Mouse (Mus musculus) skeletal muscle tissue, adult 2 months (tissue): ENCODE results near the gene Cbfa2t2.
A peak's percentile ranks its signal among the peaks of the same experiment; 100 is the strongest.

Experiments used
- DNase-seq: peaks from one replicate; pipeline ENCODE4 v3.0.0-alpha.2; 2012; ENCODE audit warnings: low read depth, low spot score

Gene Cbfa2t2

DNA sequence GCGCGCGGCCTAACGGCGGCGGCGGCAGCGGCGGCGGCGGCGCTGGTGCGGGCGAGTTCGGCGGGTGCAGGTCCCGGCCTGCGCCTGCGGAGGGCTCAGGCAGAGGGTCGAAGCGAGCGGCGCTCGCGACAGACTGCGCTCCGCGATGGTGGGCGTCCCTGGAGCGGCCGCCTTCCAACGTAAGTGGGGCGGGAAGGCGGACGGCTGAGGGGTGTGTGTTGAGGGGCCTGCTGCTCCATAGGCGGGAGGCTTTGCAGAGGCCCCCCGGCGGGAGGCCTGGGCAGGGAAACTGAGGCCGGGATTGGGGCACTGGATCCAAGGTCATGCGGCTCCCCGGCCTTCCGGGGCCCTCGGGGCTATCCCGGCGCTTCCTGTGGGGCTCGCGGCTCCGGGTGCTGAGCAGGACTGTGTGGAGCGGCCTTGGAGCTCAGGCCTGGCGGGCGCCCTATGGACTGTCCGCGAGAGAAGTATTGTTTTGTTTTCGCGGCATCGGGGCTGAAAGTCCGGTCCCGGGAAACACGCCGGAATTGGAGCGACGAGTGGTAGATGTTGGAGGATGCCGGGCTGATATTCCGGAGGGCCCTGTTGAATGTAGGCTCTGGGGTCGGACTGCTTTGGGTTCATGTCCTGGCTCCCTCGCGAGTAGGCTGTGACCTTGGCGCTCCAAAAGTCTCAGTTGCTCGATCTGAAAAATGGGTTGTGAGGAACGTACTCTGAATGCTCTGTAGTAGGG, at the start of gene Cbfa2t2:
TSS of gene Cbfa2t2 (plus strand) at position 24 of the 733 bp plus-strand sequence.
- DNase-seq, result no peak

DNA sequence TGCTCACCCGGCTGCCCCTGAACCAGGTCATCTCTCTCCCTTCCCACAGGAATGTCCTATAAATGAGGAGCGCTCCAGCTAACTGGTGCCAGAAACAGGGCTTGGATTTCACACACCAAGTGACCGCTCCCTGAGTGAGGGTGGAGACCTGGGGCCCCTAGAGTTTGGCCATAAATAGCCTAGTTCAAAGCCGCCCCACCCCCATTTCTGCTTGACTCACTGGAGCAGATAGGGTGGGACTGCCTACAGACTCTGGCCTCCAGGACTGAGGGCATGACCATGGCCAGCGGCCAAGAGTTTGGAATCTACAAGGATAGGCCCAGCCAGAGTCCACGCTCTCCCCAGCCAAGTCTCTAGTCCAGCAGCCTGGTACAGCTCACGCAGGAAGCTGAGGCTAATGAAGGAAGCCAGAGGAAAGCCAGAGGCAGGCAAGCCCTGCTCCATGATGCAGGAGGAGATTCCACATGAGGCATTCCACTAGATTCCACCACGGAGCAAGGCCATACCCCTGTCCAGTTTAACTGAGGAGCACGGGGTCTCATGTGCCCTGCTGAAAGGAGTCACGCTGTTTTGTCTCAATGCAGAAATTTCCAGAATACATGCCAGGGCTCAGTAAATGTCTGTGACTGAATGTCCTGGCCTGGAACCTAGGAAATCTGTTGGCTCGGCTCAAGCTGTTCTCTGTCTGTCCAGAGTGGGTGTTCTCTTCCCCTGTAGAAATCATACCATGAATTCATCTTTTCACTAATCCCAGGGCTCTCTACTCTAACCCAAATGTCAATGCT, 45.9 kb upstream of the Cbfa2t2 start:
- peak; percentile 98 for DNase-seq

DNA sequence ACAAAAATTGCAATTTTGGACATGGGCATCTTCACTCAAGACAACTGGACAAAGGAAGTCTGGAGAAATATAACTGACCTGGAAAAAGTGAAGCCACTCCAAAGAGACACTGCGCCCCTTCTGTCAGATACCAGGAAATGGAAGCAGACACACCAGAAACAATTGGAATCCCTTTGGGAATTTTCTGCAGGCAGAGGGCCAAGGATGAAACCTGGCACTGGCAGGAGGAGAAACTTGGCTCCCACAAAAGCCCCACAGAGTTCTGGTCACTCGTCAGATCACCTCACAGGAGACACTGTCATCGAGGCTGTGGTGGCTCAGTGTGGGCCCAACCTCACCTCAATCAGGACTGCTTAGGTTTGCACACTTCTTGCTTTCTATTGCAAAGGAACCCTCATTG, 41.7 kb upstream of the Cbfa2t2 start:
- DNase-seq, result no peak

DNA sequence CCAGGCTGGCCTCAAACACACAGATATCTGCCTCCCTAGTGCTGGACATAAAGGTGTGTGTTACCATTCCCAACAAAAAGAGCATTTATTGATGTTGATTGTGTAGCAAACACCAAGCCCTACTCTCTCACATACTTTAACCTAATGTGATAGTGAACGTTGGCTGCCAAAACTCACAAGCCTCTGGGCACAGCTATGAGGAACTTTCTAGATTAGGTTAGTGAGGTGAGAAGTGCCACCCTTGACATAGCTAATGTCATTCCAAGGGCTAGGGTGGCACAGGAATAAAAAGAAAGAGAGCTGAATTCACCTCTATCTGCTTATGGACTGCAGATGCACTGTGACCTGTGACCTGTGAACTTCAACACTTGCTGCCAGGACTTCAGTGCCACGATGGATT, 39.8 kb upstream of the Cbfa2t2 start:
- DNase-seq, result no peak

DNA sequence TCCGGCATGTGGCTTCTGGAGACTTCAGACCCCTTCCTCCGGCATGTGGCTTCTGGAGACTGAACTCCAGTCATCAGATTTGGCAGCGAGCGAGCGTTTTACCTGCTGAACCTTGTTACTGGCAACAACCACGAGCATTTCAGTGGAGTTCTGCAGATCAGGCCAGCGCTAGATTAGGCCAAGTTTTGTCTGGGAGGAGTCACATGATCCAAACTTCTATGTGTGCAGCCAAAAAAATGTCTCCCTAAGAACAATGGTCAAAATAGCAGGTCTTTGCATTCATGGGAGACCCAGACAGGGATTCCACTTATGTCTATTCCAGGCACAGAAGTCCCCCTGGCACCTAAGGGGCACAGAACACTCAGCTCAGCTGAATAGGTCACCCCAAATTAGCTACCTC, 38.0 kb upstream of the Cbfa2t2 start:
- no peak for DNase-seq

DNA sequence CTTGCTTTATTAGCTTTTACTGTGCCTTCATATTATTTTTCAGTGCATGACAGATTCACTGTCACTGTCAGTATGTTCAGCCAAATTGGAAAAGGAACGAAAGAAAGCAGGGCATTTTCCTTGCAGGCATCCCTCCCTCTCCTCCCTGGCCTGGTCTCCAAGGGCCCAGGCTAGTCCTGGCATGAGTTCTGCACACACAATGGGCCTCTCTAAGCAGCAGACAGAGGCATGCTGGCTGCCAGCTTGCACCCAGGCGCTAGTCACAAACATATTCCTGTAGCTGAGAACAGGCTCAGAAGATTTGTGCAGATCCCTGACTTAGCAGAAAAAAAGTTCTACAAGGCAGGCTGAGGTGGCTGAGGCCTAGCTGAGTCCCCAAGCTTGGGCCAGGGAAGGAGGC, 37.0 kb upstream of the Cbfa2t2 start:
- no peak for DNase-seq

DNA sequence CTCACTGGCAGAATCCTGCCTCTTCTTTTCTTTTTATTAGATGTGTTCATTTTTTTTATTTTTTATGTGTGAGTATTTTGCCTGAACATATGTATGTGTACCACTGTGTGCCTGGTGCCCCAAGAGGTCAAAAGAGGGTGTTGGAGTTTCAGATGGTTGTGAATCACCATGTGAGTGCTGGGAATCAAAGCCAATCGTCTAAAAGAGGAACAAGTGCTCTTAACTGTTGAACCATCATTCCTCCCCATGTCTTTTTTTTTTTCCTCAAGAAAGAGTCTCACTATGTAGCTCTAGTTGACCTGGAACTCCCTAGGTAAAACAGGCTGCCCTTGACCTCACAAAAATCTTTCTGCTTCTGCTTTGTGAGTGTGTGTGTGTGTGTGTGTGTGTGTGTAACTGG, 34.3 kb upstream of the Cbfa2t2 start:
- DNase-seq, result no peak

DNA sequence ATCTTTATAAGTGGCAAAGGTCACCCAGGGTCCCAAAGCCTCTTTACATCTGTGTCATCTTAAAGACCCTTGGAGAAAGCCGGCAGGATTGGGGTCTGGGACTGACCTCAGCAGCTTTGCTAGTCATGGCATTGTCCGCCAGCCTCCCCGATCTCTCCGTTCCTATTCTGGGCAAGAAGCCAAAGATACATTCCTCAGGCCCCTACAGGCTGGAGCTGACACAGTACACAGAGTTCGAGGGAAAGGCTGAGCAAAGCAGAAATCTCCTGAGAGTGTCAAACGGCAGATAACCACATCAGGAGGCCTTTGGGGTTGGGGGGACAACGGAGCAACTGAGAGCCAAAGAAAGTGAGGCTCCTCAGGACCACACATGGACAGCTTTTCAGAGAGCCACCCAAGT, 33.5 kb upstream of the Cbfa2t2 start:
- DNase-seq, result peak; percentile 82

DNA sequence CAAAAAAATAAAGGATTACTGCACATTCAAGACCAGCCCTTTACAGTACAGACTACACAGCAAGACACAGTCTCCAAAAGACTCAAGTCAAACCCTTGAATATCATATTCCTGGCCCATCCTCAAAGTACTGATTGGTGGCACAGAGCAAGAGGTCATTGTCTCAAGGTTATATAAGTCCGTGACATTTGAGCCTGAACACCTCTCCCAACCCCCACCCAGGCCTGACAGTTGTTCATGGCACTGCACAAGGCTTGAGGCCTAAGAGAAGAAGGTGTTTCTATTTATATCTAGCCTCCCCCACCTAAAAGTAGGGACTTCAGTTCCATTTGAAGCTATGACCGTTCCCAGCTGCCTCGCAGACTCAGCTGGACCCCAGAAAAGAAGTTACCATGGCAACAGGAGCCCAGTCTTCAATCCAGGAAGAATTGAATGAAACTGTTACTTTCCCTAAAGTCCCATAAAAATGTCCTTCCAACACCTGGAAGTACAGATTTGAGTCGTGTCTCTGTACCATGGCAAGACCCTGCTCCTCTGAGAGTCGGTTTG, 30.8 kb upstream of the Cbfa2t2 start:
- DNase-seq, result peak; percentile 82

DNA sequence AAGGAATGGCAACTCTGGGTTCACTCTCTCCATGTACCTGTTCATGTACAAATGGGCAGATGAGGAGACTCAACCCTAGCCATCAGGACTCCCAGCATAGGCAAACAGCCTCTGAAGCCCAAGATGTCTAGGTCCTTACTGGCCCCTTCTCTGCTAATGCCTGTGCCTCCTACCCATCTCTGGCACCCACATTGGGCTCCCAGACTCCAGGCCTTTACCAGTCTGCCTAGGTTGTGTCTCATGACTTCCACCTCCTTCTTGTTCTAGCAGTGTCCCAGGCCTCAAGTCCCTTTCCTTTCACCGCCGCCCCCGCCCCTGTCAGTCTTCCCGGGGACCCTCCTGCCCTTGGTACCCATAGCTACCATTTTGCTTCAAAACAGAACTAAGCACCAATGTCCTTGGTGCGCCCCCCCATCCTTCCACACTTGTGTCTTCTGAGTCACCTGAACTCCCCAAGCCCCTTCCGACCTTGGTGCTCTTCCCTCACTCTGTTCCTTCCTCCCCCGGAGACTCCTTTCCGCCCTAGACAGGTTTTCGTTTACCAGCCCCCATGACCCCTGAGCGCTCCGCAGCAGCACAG, 29.1 kb upstream of the Cbfa2t2 start:
- no peak for DNase-seq

DNA sequence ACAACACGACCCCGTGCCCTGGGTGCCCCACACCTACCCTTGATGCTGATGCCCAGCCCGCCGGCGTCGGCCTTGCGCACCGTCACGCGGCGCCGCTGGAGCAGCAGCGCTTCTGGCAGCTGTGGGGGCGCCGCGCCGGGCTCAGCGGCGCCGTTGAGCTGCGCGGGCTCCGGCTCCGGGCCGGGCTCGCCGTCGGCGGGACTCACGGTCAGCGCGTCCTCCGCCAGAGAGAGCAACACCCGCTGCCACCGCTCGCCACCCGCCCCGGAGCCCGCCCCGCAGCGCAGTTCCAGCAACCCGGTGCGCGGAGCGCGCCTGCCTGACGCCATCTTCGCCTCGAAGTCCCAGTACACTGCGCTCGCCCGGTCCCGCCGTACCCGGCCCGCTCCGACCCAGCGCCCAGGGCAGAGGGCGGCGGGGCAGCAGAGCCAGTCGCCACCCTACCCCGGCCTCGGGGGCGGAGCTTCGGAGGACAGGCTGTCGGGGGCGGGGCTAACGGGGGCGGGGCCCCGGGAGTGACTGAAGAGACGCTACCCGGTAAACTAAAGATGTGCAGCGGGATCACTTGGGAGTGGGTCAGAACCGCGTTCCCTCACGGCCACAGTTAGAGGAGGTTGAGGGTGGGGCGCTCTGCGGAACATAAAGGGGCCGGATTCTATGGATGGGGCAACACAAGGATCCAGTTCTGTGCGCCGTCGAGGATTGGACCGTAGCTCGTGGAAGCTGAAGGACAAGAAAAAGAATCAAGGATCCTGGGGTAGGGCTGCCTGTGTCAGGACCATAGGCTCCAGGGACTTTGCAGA, 28.4 kb upstream of the Cbfa2t2 start, which contains the start of gene Snta1:
TSS of gene Snta1 (minus strand) at position 457 of the 803 bp plus-strand sequence.
- DNase-seq, result peak; percentile 86

DNA sequence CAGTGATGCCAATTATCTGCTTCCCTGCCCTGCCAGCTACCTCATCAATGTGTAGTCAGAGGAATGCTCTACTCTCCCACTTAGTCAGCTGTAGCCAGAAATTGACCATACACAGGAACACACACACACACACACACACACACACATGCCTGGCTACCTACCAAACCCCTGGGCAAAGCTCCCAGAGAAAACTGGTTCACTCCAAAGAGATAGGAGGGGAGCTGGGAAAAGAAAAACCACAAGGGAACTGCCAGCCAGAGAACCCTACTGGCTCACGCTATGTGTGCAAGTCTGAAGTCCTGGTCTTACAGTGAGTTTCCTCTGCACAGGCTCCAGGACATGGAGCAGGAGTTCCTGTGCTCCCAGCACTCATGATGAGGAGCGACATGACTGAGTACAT, 25.9 kb upstream of the Cbfa2t2 start:
- DNase-seq, result no peak

DNA sequence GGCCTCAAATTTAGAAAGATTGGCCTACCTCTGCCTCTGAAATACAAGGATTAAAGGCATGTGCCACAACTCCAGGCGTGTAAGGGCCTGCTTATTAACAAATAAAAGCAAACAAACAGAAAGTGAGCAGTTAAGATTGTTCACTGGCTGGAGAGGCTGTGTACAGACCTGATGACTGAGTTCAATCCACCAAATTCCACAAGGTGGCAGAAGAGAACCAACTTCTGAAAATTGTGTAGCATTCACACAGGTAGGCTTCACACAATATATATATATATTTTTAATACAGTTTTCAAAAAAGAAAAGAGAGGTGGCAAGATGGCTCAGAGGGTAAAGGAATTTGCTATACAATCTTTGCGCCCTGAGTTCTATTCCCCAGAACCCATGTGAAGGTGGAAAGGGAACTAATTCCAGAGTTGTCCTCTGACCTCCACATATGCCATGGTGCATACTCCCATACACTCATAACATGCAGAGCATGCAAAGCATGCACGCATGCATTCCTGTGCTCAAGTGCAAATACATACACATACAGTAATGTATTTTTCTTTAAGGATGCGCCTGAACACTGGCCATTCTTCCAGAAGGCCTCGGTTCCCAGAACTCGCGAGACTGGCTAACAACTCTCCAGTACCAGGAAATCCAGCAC, 24.1 kb upstream of the Cbfa2t2 start:
- DNase-seq, result no peak

DNA sequence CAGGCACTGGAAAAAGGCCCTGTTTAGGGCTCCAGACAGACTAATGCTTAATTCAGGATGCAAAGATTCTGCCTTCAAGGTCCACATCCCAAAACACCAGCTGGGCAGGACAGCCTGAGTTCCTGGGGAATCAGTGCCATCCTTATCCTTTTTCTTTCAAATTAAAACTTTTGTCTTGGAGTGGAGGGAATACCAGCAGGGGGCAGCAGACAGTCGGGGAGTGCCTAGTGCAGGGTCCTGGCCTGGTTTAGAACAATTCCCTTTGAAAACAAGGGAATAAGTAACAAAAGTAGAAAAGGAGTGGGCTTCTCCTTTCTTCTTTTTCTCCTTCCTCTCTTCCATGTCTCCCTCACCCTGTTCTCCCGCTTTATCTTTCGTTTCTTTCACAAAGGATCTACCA, 19.2 kb upstream of the Cbfa2t2 start:
- no peak for DNase-seq

DNA sequence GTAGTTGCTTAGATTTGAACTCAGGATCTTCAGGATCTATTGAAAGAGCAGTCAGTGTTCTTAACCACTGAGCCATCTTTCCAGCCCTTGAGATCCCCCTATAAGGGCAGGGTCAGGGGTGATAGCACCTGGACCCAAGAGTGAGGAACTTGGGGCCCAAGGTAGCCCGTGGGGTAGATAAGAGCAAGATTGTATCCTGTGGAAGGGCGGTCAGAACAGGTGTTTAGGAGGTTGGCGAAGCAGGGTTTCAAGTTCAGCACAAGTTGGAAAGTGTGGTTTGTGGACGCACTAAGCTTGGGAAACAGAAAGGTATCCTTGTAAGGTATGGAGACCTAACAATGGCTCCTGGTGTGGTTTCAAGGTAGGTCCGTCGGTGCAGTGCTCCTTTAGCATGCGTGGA, 18.3 kb upstream of the Cbfa2t2 start:
- no peak for DNase-seq

DNA sequence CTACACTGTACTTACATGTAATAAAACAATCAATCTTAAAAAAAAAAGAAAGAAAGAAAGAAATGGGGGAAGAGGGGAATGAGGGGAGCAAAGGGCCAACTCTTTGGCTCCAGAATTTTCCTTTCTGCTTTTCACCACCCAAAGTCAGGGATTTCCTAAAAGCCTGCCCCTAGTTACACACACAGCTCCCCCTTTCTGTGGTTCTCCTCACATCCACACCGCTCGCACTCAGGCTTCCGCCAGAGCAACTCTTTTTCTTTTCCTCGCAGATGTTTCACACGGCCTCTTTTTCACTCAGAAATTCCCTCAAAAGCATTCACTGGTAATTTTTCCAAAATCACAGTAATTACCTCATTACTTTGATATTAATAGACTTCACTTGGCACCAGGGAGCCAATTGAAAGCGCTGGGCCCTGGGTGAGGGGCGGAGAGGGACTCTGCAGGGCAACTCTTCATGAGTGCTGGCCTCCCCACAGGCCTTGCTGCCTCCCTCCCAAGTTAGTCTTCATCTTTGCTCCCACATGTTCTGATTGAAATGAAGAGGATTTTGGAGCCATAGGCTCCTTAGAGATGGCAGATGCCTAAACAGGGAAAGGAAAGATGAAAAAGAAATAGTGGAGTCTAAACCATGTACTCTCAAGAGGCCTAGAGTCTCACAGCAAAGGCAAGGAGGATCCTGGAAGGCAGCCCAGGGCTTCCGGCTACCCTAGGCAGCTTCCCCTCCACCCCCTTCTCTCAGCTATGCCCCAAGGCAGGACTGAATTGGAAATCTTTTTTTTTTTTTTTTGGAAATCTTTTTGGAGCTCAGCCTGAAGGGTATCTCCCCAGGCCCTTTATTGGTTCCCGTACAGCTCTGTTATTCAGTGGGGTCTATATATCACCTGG, 16.4 kb upstream of the Cbfa2t2 start:
- DNase-seq, result no peak

DNA sequence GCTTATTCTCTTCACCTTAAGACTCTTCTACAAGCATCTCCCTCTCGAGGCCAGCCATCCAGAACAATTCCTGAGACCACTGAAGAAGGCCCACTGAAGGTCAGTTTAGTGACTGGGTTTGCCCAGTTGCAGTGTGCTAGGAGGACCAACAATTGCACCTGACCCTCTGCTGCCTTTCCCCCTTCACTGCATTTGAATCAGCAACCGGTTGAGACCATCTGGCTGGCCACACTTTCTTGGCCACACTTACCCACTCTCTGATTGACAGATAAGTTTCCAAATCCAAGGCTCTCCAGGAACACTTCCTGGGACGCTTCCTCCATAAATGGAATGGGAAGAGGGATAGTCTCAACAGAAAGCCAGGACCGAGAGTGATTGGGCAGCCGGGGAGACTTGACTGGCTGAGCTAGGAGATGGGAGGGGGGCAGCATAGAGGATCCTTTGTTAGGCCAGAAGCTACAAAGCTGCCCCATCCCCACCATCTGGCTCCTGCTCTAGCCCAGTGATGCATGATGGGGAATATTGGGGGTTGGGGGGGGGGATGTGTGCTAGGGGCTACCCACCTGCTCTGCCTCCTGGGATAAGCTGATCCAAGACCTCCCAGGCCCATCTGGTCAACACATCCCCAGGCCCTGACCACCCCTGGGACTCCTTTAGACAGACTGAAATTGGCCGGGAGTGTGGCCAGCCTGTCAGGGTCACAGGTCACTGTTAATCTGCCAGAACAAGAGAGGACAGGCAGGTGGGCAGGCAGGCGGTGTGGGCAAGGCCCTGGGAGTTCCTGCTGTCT, 15.1 kb upstream of the Cbfa2t2 start:
- DNase-seq, result no peak

DNA sequence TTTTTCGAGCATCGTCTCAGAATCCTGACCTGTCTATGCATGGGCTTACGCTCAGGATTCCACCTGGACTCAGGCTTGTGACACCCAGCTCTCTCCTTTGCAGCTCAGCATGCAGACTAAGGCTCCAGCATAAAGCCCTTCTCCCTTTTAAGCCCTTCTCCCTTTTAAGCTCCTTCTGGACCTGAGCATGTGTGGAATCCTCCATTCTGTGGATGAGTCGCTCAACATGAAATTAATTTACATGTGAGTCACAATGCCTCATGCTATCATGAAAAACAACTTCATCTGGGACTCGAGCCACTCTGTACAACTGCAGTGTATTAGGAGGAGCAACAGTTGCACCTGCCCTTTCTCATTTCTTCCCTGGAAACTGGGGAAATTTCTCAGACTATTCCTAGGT, 14.1 kb upstream of the Cbfa2t2 start:
- no peak for DNase-seq

DNA sequence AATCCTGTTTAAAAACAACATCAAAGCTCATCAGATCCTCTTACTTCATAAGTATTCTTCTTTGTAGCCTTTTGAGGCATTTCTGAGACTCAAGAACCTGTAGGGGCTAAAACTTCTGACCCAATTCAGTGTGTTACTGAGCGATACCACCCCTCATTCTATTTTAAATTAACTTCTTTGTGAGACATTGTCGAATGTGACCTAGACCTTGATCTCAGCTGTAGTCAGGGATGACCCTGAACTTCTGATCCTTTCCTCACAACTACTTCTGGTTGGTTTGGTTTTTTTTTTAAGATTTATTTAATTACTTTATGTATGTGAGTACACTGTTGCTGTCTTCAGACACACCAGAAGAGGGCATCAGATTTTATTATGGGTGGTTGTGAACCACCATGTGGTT, 12.7 kb upstream of the Cbfa2t2 start:
- DNase-seq, result no peak
